ENCODE assay signal across 10 mouse cellular contexts in genomic region chr8:106924904-106925349, GRCm38 (mm10). TPM values are rescaled to one million over a fixed set of nuclear protein-coding genes. Genes with fewer than 3 reads are reported as not detected.
A peak's percentile ranks its signal among the peaks of the same experiment; 100 is the strongest.
DNase-seq lines count a peak whose midpoint lies in the region; TF ChIP-seq lines count a peak whose summit lies in the region.
"Had no signal": no experiment of that assay in that cellular context is flagged by ENCODE, and none has a peak within 500 bp of the region (broad histone marks: within the 10 kb centered on the region; RNA-seq: fewer than 3 reads in every experiment).

No protein-coding gene starts in this region.

- no peak for DNase-seq in layer of hippocampus, adult 2 months (ENCODE audit: low spot score in 2 of 2)
- DNase-seq in layer of hippocampus, postnatal 14 days (ENCODE audit: low spot score in 2 of 2): no peak
- DNase-seq in ES-CJ7 (ENCODE audit: low read depth, low spot score) (peak; percentile 68), ZHBTc4 (ENCODE audit: low read depth, low spot score) (peak; percentile 35)
- DNase-seq in heart, postnatal 4 days: peak; percentile 54
- DNase-seq in B cell, adult 2 months: no peak
- no peak for DNase-seq in cerebellum, adult 11-12 months
- DNase-seq in urinary bladder, postnatal 25 days (ENCODE audit: low spot score): no peak
- DNase-seq: liver, embryonic 13.5 days had no signal

- H3K4me3 ChIP-seq in layer of hippocampus, adult 2 months: no peak overlapping the region
- H3K4me3 ChIP-seq: embryonic facial prominence, embryonic 12.5 days; liver, embryonic 13.5 days had no signal

- H3K27ac ChIP-seq in layer of hippocampus, adult 2 months: peak overlapping the region; percentile 55
- H3K27ac ChIP-seq: embryonic facial prominence, embryonic 12.5 days; liver, embryonic 13.5 days had no signal

- no peak for TF ChIP-seq CTCF in layer of hippocampus, adult 2 months (conservative IDR thresholded peaks at IDR 0.05)

RNA-seq across cellular contexts. Expression of gene Sntb2, which starts 10.6 kb away (rescaled TPM):
- 10 to 100 TPM; 24.8 to 24.9 TPM for total RNA-seq in layer of hippocampus, adult 2 months (2021)
- total RNA-seq in layer of hippocampus, postnatal 14 days (2021): 10 to 100 TPM; 11.9 to 13.0 TPM
- total RNA-seq in heart, postnatal 4 days (2021): 10 to 100 TPM; 26.5 to 27.5 TPM

RNA-seq across cellular contexts. Expression of gene Utp4, which starts 31.5 kb away (rescaled TPM):
- 10 to 100 TPM; 43.4 to 47.9 TPM for total RNA-seq in layer of hippocampus, adult 2 months (2021)
- 10 to 100 TPM; 36.2 to 38.0 TPM for total RNA-seq in layer of hippocampus, postnatal 14 days (2021)
- total RNA-seq in heart, postnatal 4 days (2021): 10 to 100 TPM; 25.1 to 30.1 TPM

RNA-seq across cellular contexts. Expression of gene Has3, which starts 54.9 kb away (rescaled TPM):
- total RNA-seq in layer of hippocampus, adult 2 months (2021): 1 to 10 TPM; 1.3 to 1.9 TPM
- total RNA-seq in layer of hippocampus, postnatal 14 days (2021): 1 to 10 TPM; 4.3 to 4.7 TPM
- 1 to 10 TPM; 1.3 to 2.4 TPM for total RNA-seq in heart, postnatal 4 days (2021)

Comparison
In these comparisons a context has a peak if more than half of its experiments do, and no peak if none do; other contexts are left out.
1. DNase-seq: peak in ES-CJ7 (single experiment), ZHBTc4 (single experiment) and heart, postnatal 4 days (single experiment); none in layer of hippocampus, adult 2 months (0 of 2), layer of hippocampus, postnatal 14 days (0 of 2), B cell, adult 2 months (0 of 2), cerebellum, adult 11-12 months (single experiment) and urinary bladder, postnatal 25 days (single experiment).